Mouse (Mus musculus): ENCODE measurements around the gene Ebf4.

Ebf4 gene

DNA sequence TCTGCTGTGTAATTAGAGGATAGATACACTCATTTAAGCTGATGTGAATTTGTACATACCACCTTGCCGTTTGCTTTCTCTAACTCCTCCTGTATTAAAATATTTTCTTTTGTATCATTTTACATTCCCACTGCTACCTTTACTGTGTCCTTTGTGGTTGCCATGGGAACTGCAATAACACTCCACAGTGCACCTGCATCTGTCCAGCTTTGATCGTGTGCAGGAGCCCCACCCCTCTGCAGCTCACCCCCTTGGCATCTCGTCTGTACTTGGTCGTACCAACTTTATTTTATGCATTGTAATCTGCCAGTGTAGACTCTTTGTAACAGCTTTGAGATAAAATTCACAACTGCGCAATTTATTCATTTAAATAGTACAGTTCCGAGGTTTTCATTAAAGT lies 88.9 kb downstream of the Ebf4 start:
- no peak for DNase-seq (ENCODE audit: low read depth, low spot score)

DNA sequence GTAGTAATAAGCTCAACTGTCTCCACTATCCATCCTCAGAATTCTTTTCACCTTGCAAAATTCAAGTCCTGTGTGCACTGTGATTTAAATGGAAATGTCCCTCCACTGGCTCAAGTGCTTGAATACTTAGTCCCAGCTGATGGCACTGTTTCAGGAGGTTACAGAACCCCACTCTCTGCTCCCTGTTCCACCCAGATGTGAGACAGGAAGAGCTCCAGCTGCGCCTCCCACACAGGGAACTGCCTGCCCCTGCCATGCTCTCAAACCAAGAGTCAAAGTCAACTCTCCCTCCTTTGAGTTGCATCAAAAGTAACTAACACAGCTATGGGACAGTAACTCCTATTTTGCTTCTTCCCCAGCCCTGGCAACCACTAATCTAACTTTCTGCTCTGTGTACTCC lies 91.2 kb downstream of the Ebf4 start:
- no peak for DNase-seq (ENCODE audit: low read depth, low spot score)

DNA sequence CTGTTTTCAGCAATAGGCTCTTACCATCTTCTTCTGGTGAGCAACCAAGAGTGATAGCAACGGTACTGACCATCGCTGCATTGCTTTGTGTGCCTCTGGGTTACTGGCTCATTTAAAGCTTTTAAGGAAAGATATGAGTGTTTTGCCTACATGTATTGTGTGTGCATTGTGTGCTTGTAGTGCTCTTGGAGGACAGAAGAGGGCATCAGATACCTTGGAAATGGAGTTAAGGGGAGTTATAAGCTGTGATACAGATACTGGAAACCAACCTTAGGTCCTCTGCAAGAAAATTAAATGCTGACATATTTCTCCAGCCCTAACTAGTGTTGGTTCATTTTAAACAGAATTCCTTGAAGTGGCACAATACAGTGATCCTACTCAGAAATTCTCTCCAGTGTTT lies 93.8 kb downstream of the Ebf4 start:
- peak; percentile 32 for DNase-seq (ENCODE audit: low read depth, low spot score)

DNA sequence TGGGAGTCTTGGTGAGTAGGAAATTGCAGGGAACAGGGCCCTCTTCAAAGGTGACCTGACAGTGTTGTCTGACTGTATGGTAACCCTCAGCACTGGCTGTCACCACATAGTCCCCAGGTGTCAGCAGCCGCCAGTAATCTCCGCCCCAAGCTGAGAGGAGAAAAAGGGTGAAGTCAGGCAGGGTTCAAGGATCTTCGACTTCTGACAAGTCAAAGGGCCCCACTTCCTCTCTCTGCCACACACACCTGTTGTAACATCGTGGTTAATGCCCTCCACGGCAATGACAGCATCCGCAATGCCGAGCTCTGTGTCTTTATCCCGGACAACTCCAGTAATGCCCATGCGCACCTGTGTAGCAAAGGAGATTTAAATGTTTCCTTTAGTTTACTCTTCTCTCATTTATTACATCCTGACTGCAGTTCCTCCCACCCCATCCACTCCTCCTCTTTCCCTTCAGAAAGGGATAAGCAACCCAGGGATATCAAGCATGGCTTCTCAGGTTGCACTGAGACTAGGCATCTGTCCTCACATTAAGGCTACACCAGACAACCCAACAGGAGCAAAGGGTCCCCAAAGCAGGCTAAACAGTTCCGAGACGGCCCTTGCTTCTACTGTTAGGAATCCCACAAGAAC lies 96.1 kb downstream of the Ebf4 start:
- DNase-seq (ENCODE audit: low read depth, low spot score) = peak; percentile 57

DNA sequence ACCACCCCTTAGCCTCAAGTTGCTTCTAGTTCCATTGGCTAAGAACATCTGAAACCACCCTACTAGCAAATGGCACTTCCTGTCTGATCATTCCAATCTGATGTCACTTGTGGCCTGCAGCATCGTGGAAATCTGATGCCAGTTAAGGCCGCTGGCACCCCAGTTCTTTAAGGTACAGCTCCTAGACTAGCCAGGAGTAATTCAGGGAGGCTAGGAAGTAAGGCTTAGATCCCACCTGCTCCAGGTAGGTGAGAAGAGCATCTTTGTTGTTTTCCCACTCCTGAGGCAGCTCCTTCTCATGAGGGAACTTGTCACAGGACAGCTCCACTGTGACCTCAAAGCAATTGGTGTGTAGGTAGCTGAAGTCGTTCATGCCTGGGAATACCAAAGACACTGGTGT lies 97.9 kb downstream of the Ebf4 start:
- DNase-seq (ENCODE audit: low read depth, low spot score) = no peak

DNA sequence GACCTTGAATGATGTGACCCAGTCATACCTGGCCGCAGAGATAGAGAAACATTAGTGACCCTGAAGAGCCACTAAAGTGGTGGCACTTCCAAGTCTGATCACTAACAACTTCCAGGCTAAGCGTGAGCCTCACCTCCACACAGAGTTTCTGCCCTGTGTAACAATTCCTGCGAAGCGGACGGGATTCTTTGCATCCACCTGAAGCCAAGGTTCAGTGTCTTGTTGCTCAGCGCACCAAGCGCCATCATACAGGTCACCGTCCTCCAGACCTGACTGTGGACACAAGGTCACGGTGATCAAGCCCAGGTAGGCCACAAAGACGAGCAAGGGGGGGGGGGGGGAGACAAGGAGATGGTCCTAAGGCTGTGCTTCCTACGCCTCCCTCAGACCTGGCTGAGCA lies 100.7 kb downstream of the Ebf4 start:
- DNase-seq (ENCODE audit: low read depth, low spot score) = no peak

DNA sequence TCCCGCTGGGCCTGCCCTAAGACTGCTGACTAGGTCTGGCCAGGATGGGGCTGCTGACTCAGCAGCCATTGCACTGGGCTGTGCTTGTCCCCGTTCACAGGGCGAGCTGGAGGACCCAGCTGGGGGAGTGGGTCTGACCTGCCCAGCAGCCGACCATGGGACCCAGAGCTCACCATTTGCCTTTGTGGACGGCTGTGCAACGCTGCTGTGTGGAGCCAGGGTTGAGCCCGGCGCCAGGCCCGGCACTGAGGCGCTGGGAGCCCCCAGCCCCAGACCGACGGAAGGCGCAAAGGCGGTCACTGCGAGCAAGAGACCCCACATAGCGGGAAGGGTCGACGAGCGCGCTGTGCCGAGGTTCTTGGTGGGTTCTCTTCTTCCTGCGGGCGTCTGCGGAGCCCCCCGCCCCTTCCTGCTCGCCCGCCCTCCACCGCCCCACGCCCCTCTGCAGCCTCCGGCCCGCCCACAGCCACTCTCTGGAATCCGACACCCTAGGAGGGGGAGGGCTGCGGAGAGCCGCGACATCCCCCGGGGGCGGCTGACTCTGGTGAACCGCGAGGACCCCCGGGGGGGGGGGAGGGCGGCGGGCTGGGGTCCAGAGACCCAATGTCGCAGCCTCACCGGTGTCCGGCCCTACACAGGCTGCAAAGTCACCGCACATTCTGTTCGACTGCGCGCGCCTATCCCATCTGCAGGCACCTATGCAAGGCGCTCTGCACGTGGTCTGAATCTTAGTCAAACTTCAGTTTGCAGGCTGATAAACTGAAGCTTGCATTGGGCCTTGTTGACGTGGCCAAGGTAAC lies 102.4 kb downstream of the Ebf4 start, which contains the start of gene Cpxm1:
TSS of gene Cpxm1 (minus strand) at position 389 of the 800 bp plus-strand sequence.
- DNase-seq (ENCODE audit: low read depth, low spot score) = no peak

DNA sequence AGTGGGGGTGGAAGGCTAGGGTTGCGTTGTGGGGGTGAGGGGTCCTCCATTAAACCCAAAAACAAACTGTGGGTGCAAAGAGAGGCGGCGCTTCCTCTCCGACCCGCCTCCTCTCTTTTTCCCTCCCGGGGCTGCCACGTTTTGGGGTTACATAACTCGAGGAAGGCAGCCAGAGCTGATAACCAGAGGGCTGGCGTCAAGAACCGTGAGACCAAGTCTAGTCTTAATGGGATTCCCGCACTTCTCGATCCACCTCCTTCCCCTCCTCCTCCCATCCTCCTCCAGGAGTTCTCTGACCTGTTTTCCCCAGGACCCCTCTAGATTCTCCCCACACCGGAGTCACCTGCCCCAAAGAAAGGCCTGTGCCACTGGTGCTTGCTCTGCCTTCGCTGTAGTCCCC lies 103.1 kb downstream of the Ebf4 start:
- no peak for DNase-seq (ENCODE audit: low read depth, low spot score)

DNA sequence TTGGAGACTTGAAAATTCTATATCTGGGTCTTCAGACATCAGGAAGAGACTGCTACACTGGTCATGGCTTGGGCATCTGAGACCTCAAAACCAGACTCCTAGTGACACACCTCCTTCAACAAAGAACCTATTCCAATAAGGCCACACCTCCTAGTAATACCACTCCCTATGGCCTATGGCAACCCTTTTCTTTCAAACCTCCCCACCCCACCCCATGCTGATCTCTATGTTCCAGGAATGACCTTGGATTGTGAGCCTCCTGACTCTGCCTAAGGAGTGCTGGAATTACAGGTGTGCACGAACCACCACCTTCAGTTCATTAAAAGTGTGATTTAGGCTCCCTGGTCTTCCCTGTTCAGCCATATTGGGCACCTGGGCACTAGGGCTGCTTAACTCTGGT lies 105.1 kb downstream of the Ebf4 start:
- DNase-seq (ENCODE audit: low read depth, low spot score) = no peak

DNA sequence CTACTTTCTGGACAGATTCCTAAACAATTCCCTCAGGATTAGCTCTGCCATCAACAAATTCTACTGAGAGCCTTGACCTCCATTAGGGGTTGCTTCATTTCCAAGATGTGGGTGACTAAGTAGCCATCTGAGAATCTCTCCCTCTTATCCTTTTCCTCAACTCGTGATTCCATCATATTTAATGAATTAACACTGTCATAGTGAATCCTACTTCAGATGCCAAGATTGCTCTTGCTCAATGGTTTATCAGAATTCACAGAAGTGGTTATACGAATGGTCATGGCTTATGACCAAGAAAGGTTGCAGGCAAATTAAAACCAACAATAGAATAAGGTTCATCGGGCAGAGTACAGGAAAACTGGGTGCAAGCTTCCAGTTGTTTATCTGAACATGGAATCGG lies 106.9 kb downstream of the Ebf4 start:
- DNase-seq (ENCODE audit: low read depth, low spot score) = no peak

DNA sequence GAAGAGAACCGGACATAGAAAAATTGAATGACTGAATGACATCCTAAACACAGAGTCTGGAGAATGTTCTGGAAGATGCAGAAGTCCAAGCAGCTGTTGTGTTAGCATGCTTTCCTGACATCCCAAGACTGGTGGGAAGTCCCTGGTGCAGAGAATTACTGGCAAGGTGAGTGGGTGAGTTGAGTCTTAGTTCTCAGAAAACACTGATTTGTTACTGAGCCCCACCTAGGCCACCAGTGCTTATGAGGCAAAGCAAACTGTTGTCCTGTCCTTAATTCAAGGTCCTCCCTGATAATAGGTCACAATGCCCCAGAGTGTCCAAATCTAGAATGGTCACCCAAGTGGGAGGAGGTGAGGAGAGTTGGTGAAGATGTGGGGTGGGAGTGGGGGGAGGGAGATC lies 110.0 kb downstream of the Ebf4 start, which contains the start of the genes Gm28372 and 1700020A23Rik:
TSS of gene Gm28372 (plus strand) at position 301 of the 400 bp plus-strand sequence.
TSS of gene 1700020A23Rik (plus strand) at position 321 of the 400 bp plus-strand sequence.
- DNase-seq (ENCODE audit: low read depth, low spot score) = no peak

DNA sequence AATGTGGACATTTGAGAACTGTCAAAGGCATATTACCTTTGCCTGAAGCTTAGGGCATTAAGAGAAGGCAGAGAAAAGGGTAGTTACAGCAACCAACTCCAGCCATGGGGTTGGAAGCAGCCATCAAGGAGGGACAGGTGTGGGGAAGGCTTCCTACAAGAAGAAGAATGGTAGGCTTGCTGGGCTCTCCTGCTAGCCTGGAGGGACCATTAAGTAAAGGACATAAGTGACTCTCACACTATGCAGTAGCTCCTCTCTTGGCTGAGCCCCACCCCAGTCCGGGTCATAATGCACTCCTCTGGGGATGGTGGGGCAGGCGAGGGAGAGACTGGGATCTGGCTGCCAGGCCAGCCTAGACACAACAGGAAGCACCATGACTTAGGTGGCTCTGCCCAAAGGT lies 111.2 kb downstream of the Ebf4 start, which contains the start of gene Tmem239:
TSS of gene Tmem239 (plus strand) at position 301 of the 400 bp plus-strand sequence.
- no peak for DNase-seq (ENCODE audit: low read depth, low spot score)

DNA sequence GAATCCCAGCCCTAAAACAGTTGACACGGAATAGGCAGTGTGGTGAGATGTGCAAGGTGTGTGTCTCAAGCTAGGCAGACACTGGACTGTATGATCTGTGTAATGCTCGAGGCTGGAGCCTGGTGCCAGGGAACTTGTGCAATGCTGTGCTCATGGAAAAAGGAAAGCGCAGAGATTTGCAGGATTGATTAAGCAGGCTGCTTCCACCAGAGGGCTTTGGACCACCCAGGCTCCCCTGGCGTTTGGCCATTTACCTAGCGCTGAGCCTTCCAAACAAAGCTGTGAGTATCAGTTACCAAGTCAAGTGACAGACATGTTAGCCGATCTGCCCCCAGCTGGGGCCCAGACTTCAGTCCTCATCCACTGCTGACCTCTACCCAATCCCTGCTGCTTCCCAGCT lies 113.2 kb downstream of the Ebf4 start:
- DNase-seq (ENCODE audit: low read depth, low spot score) = no peak

DNA sequence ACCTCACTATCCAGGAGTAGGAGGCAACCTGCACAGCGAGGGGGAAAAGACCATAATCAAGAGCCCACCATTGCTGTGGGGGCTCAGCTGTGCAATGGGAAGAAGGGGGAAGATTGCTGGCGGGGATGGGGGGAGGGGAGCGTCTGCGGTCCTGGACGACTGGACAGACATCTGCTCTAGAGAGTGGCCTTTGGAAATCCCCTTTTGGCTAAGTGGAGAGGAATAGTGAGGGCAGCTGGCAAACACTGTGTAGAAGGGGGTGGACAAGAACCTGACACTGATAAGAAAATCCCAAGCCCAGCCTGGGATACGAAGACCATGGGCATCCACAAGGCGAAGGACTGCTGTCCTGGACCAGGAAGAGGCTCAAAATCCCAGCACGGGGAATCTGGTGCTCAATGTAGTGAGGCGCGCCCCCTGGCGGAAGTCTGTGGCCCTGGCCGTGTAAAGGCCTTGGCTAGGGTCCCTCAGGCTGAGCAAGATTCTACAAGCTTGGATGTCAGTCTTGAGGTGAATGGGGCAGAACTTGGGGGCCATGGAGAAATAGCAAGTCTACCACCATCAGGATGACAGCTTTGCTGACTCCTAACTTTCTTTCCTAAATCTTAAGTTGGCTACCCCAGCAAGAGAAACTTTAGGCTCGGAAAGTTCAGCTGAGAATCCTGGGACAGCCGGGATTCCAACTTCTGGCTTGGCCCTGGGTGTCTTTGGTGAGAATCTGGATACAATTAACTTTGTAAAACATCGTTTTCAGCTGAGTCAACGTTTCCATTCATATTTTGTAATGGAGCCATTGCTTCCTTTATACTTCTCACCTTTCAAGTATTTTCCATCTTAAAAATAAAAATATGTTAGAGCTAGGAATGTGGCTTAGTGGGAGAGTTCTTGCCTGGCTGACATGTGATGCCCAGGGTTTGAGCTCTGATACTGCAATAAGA lies 116.9 kb downstream of the Ebf4 start:
- DNase-seq (ENCODE audit: low read depth, low spot score) = peak; percentile 71

DNA sequence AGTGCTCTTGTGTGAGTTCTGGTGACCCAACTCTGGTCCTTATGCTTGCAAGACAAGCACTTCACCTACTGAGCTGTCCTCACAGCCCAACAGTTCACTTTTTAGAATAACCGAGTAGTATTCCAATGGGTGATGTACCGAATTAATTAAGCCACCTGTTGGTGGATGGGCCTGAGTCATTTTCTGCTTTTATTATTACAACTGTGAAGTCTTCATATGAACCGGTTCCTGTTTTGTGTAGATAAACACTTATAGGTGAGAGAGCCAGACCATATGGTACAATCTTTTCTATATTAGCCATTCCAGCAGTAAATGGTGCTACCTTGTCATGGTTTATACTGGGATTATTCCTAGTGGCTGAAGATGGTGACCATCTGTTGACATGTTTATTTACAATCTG lies 117.8 kb downstream of the Ebf4 start:
- DNase-seq (ENCODE audit: low read depth, low spot score) = peak; percentile 55

DNA sequence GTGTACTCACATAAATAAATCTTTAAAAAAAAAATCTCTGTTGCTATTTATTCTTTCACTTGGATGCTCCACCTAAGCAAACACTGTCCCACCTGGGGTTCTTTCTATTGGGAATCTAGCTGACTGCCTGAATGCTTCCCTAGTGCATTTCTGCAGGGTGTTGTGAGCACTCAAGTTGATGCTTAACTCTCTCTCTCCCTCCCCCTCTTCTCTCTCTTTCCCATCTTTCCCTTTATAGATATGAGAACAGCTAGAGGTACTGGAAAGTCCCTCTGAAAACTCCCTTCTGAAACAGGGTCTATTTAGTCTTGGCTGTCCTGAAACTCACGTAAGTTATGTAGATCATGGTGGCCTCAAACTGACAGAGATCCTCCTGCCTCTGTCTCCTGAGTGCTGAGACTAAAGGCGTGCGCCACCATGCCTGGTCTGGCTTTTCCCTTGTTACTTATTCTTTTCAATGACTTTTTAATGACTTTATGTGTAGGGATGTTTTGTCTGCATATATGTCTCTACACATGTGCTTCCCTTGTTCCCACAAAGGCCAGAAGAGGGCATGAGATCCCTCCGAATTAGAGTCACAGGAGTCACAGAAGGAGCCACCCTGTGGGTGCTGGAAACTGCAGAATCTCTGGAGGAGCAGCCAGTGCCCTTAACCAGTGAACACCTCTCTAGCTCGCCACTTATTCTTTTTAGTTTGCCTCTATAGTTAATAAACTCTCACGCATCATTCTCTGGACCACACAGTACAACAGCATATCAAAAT lies 119.3 kb downstream of the Ebf4 start:
- no peak for DNase-seq (ENCODE audit: low read depth, low spot score)
